Mouse (Mus musculus) limb, embryonic 14.5 days (tissue): Measurements from ENCODE around the gene Egln1. TPM values are rescaled to one million over a fixed set of nuclear protein-coding genes. Genes with fewer than 3 reads are reported as not detected.
A peak's percentile ranks its signal among the peaks of the same experiment; 100 is the strongest.

Source experiments
- ATAC-seq: fragments of 200-750 bp; cut with Nextera tagmentation; 2 replicates; pipeline ENCODE4 v1.8.0; 2017; ENCODE audit warnings: low read depth, moderate number of reproducible peaks, moderate TSS enrichment; ENCODE audit not compliant: low FRiP score
- DNase-seq: peaks from one replicate; pipeline ENCODE4 v3.0.0-alpha.2; 2015; ENCODE audit warnings: low spot score
- H3K27ac ChIP-seq: fragments of 300-500 bp; sonication (generic); replicated peaks from 2 replicates; pipeline ENCODE4 v1.5.1; 2014; ENCODE audit warnings: low read depth, mild to moderate bottlenecking, low read length, moderate library complexity, mixed read lengths
- H3K27me3 ChIP-seq: fragments of 300-500 bp; sonication (generic); 2 replicates; pipeline ENCODE4 v1.6.1; 2014; ENCODE audit warnings: low read length, mixed read lengths; ENCODE audit not compliant: control insufficient read depth, insufficient read depth
- H3K36me3 ChIP-seq: fragments of 300-500 bp; sonication (generic); 2 replicates; pipeline ENCODE4 v1.6.1; 2014; ENCODE audit warnings: mild to moderate bottlenecking, low read length, moderate library complexity, mixed read lengths; ENCODE audit not compliant: control insufficient read depth, insufficient read depth
- H3K4me1 ChIP-seq: fragments of 300-500 bp; sonication (generic); 2 replicates; pipeline ENCODE4 v1.6.1; 2014; ENCODE audit warnings: antibody characterized with exemption, low read length, mixed read lengths; ENCODE audit not compliant: control insufficient read depth, insufficient read depth
- H3K4me2 ChIP-seq: fragments of 300-500 bp; sonication (generic); replicated peaks from 2 replicates; pipeline ENCODE4 v1.6.1; 2014; ENCODE audit warnings: low read depth, mild to moderate bottlenecking, low read length, moderate library complexity; ENCODE audit not compliant: severe bottlenecking
- H3K4me3 ChIP-seq: fragments of 300-500 bp; sonication (generic); replicated peaks from 2 replicates; pipeline ENCODE4 v1.5.1; 2014; ENCODE audit warnings: low read length
- H3K9ac ChIP-seq: fragments of 300-500 bp; sonication (generic); 2 replicates; pipeline ENCODE4 v1.6.1; 2014; ENCODE audit warnings: mild to moderate bottlenecking, low read depth, low read length, moderate library complexity; ENCODE audit not compliant: severe bottlenecking
- H3K9me3 ChIP-seq: fragments of 300-500 bp; sonication (generic); 2 replicates; pipeline ENCODE4 v1.6.1; 2016; ENCODE audit warnings: low read length; ENCODE audit not compliant: control insufficient read depth
- POLR2A ChIP-seq: fragments of 200-500 bp; IDR thresholded peaks from 2 replicates; pipeline ENCODE4 v1.8.0; 2012; ENCODE audit warnings: inconsistent platforms, mild to moderate bottlenecking, moderate library complexity, borderline replicate concordance; ENCODE audit not compliant: insufficient read depth, insufficient read length; ENCODE audit errors: extremely low read depth
- WGBS: fragments of 180-500 bp; shearing (Covaris S2); extraction: QIAGEN DNeasy Blood & Tissue Kit; methylation state at CpG from one replicate; pipeline ENCODE4 v1.1.7; 2014; 5-methylcytosine and 5-hydroxymethylcytosine counted together
- polyA plus RNA-seq, 2 experiments: library from polyadenylated mRNA; depleted of rRNA in 1 of 2; stranded (reverse) in 1 of 2; unstranded in 1 of 2; fragments of >200 nt; fragmentation: Nextera tagmentation in 1 of 2; extraction: Ambion mirVana in 1 of 2; gene quantifications; 2 replicates each; pipeline versions ENCODE4 v1.2.1 to v1.2.3; 2012 to 2014

Egln1 gene
- polyA plus RNA-seq, 2 experiments, result 18.5 to 39.8 TPM

GRCm38 (mm10) chr8:124947865-124948732, 1.0 kb downstream of the Egln1 start:
- DNase-seq (peak; percentile 51), ATAC-seq (peak; percentile 3; the same call in 1 of the 2 replicates)
- H3K9ac ChIP-seq, result peak overlapping the region; percentile 89
- peak overlapping the region; percentile 93 for H3K27ac ChIP-seq
- 0% methylated on average over 62 of the region's 67 CpGs for WGBS
- H3K4me1 ChIP-seq, result peaks cover 21% of the 10 kb centered on the region
- TF ChIP-seq POLR2A, result no peak
- H3K4me3 ChIP-seq, result peak overlapping the region; percentile 91
- H3K36me3 ChIP-seq, result no peaks in the 10 kb centered on the region; the same call in 1 of the 2 replicates
- no peaks in the 10 kb centered on the region for H3K27me3 ChIP-seq
- no peaks in the 10 kb centered on the region for H3K9me3 ChIP-seq
- peak overlapping the region; percentile 85 for H3K4me2 ChIP-seq

GRCm38 (mm10) chr8:124944406-124944805, 4.7 kb downstream of the Egln1 start:
- H3K9ac ChIP-seq, result 0 out of 2 replicates have a peak overlapping the region, but pooled peaks have one; percentile 7
- no peak overlapping the region for H3K27ac ChIP-seq
- no peak overlapping the region for H3K4me3 ChIP-seq
- DNase-seq (no peak), ATAC-seq (no peak)
- peaks cover 14% of the 10 kb centered on the region for H3K4me1 ChIP-seq
- H3K4me2 ChIP-seq, result no peak overlapping the region
- no peaks in the 10 kb centered on the region for H3K27me3 ChIP-seq
- TF ChIP-seq POLR2A, result no peak
- 56% methylated on average over 7 of the region's 7 CpGs for WGBS
- H3K36me3 ChIP-seq, result peaks cover 11% of the 10 kb centered on the region
- H3K9me3 ChIP-seq, result no peaks in the 10 kb centered on the region

- peaks cover 15% of the 10 kb centered on the region for H3K36me3 ChIP-seq
- DNase-seq, result no peak
- TF ChIP-seq POLR2A, result no peak
- ATAC-seq, result no peak
- peaks cover 14% of the 10 kb centered on the region for H3K4me1 ChIP-seq
- WGBS, result 92% methylated on average over 6 of the region's 6 CpGs
- no peaks in the 10 kb centered on the region for H3K27me3 ChIP-seq
- no peaks in the 10 kb centered on the region for H3K9me3 ChIP-seq
- no peak overlapping the region for H3K4me2 ChIP-seq
- no peak overlapping the region for H3K9ac ChIP-seq
- H3K27ac ChIP-seq, result no peak overlapping the region
- H3K4me3 ChIP-seq, result no peak overlapping the region
Measured at GRCm38 (mm10) chr8:124943801-124944200, 5.3 kb downstream of the Egln1 start.

GRCm38 (mm10) chr8:124937293-124937692, 11.8 kb downstream of the Egln1 start:
- H3K9me3 ChIP-seq, result no peaks in the 10 kb centered on the region
- TF ChIP-seq POLR2A, result no peak
- H3K9ac ChIP-seq, result no peak overlapping the region
- H3K36me3 ChIP-seq, result peaks cover 17% of the 10 kb centered on the region
- no peaks in the 10 kb centered on the region; the same call in 1 of the 2 replicates for H3K4me1 ChIP-seq
- H3K27me3 ChIP-seq, result no peaks in the 10 kb centered on the region
- WGBS, result 93% methylated on average over 4 of the region's 4 CpGs
- H3K27ac ChIP-seq, result no peak overlapping the region
- H3K4me2 ChIP-seq, result no peak overlapping the region
- no peak for DNase-seq
- ATAC-seq, result no peak
- H3K4me3 ChIP-seq, result no peak overlapping the region

GRCm38 (mm10) chr8:124936699-124937098, 12.4 kb downstream of the Egln1 start:
- Histone ChIP-seq H3K4me1 (no peaks in the 10 kb centered on the region; the same call in 1 of the 2 replicates), H3K9ac (no peak overlapping the region), H3K27me3 (no peaks in the 10 kb centered on the region), H3K9me3 (no peaks in the 10 kb centered on the region), H3K36me3 (peaks cover 17% of the 10 kb centered on the region), H3K4me2 (no peak overlapping the region), H3K27ac (no peak overlapping the region), H3K4me3 (no peak overlapping the region)
- ATAC-seq, result no peak
- TF ChIP-seq POLR2A, result no peak
- DNase-seq, result no peak
- 95% methylated on average over 10 of the region's 10 CpGs for WGBS
